Mouse (Mus musculus) midbrain, embryonic 14.5 days (tissue): ENCODE data around the gene Tspan32. TPM values are rescaled to one million over a fixed set of nuclear protein-coding genes. Genes with fewer than 3 reads are reported as not detected.
A peak's percentile ranks its signal among the peaks of the same experiment; 100 is the strongest.

ENCODE experiments used
- ATAC-seq: fragments of 200-750 bp; cut with Nextera tagmentation; 2 replicates; pipeline ENCODE4 v1.8.0; 2017; ENCODE audit warnings: moderate number of reproducible peaks, moderate library complexity; ENCODE audit not compliant: low FRiP score, low TSS enrichment
- DNase-seq: peaks from one replicate; pipeline ENCODE4 v3.0.0-alpha.2; 2015
- H3K27ac ChIP-seq: fragments of 300-500 bp; sonication (generic); replicated peaks from 2 replicates; pipeline ENCODE4 v1.5.1; 2014; ENCODE audit warnings: mild to moderate bottlenecking, low read depth, low read length, moderate library complexity
- H3K27me3 ChIP-seq: fragments of 300-500 bp; sonication (generic); 2 replicates; pipeline ENCODE4 v1.6.1; 2014; ENCODE audit warnings: low read length, control low read depth, mixed read lengths; ENCODE audit not compliant: control insufficient read depth, insufficient read depth
- H3K36me3 ChIP-seq: fragments of 300-500 bp; sonication (generic); 2 replicates; pipeline ENCODE4 v1.6.1; 2014; ENCODE audit warnings: low read length, control low read depth; ENCODE audit not compliant: control insufficient read depth, insufficient read depth
- H3K4me1 ChIP-seq: fragments of 300-500 bp; sonication (generic); 2 replicates; pipeline ENCODE4 v1.6.1; 2014; ENCODE audit warnings: mild to moderate bottlenecking, antibody characterized with exemption, low read length, control low read depth; ENCODE audit not compliant: control insufficient read depth, insufficient read depth
- H3K4me2 ChIP-seq: fragments of 300-500 bp; sonication (generic); 2 replicates; pipeline ENCODE4 v1.6.1; 2014; ENCODE audit warnings: mild to moderate bottlenecking, low read length, moderate library complexity
- H3K4me3 ChIP-seq: fragments of 300-500 bp; sonication (generic); replicated peaks from 2 replicates; pipeline ENCODE4 v1.5.1; 2014; ENCODE audit warnings: low read depth, low read length
- H3K9ac ChIP-seq: fragments of 300-500 bp; sonication (generic); replicated peaks from 2 replicates; pipeline ENCODE4 v1.6.1; 2014; ENCODE audit warnings: mild to moderate bottlenecking, low read length, moderate library complexity
- H3K9me3 ChIP-seq: fragments of 300-500 bp; sonication (generic); 2 replicates; pipeline ENCODE4 v1.6.1; 2016; ENCODE audit warnings: low read length, control low read depth, mixed read lengths; ENCODE audit not compliant: control insufficient read depth
- WGBS: fragments of 180-500 bp; shearing (Covaris S2); extraction: QIAGEN DNeasy Blood & Tissue Kit; methylation state at CpG from one replicate; pipeline ENCODE4 v1.1.7; 2014; 5-methylcytosine and 5-hydroxymethylcytosine counted together
- polyA plus RNA-seq: library from polyadenylated mRNA; unstranded; fragments of >200 nt; fragmentation: Nextera tagmentation; extraction: Ambion mirVana; gene quantifications from 2 replicates; pipeline ENCODE4 v1.2.1, GENCODE M21; 2014

Tspan32 gene
- polyA plus RNA-seq, 1 experiment from 2014 or later = 0.57 TPM

- H3K36me3 ChIP-seq = peaks cover 55% of the 10 kb centered on the region
- no peaks in the 10 kb centered on the region for H3K4me1 ChIP-seq
- no peak for DNase-seq
- no peak for ATAC-seq
- H3K4me3 ChIP-seq = no peak overlapping the region
- WGBS = 86% methylated on average over 2 of the region's 2 CpGs
- H3K4me2 ChIP-seq = no peak overlapping the region
- no peaks in the 10 kb centered on the region for H3K9me3 ChIP-seq
- H3K27ac ChIP-seq = no peak overlapping the region
- H3K9ac ChIP-seq = no peak overlapping the region
- no peaks in the 10 kb centered on the region for H3K27me3 ChIP-seq
Observed at GRCm38 (mm10) chr7:143062704-143063103, 57.9 kb downstream of the Tspan32 start.

DNA sequence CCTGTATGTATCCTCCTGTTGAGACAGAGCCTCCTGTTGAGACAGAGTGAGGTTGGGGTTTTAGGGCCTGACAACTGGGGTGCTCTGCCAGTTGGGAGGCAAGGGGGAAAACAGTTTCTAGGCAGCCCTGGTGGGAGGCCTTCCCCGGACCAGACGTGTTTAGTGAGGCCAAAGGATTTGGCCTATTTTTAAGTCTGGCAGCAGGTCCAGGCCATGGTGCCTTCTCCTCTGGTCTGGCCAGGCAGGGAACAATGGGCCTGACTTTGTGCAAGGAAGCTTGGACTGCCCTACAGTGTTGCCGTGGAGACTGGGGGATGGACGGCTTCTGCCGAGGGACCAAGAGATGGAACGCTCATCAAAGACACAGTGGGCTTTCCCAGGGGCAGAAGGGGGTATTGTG is 59.4 kb downstream of the Tspan32 start:
- Histone ChIP-seq H3K27ac (no peak overlapping the region), H3K27me3 (no peaks in the 10 kb centered on the region), H3K4me1 (peaks cover 11% of the 10 kb centered on the region), H3K4me3 (no peak overlapping the region), H3K9ac (no peak overlapping the region), H3K9me3 (no peaks in the 10 kb centered on the region), H3K36me3 (peaks cover 55% of the 10 kb centered on the region), H3K4me2 (no peak overlapping the region)
- DNase-seq (no peak), ATAC-seq (no peak)
- WGBS = 14% methylated on average over 6 of the region's 6 CpGs

- peaks cover 55% of the 10 kb centered on the region for H3K36me3 ChIP-seq
- no peaks in the 10 kb centered on the region for H3K9me3 ChIP-seq
- no peaks in the 10 kb centered on the region for H3K27me3 ChIP-seq
- no peak for ATAC-seq
- no peak for DNase-seq
- no peak overlapping the region for H3K9ac ChIP-seq
- H3K4me1 ChIP-seq = peaks cover 19% of the 10 kb centered on the region
- WGBS = 98% methylated on average over 2 of the region's 2 CpGs
- no peak overlapping the region for H3K27ac ChIP-seq
- H3K4me2 ChIP-seq = no peak overlapping the region
- no peak overlapping the region for H3K4me3 ChIP-seq
Observed at GRCm38 (mm10) chr7:143065692-143066091, 60.8 kb downstream of the Tspan32 start.

GRCm38 (mm10) chr7:143067469-143067868 is 62.6 kb downstream of the Tspan32 start:
- Histone ChIP-seq H3K4me1 (peaks cover 20% of the 10 kb centered on the region), H3K4me3 (no peak overlapping the region), H3K4me2 (peak overlapping the region; percentile 83), H3K27ac (peak overlapping the region; percentile 98; the same call in 1 of the 2 replicates), H3K9me3 (no peaks in the 10 kb centered on the region), H3K9ac (no peak overlapping the region), H3K27me3 (no peaks in the 10 kb centered on the region), H3K36me3 (peaks cover 47% of the 10 kb centered on the region)
- no peak for DNase-seq
- ATAC-seq = no peak
- WGBS = 77% methylated on average over 2 of the region's 2 CpGs

- H3K4me2 ChIP-seq = peak overlapping the region; percentile 83
- ATAC-seq (no peak), DNase-seq (no peak)
- H3K27me3 ChIP-seq = no peaks in the 10 kb centered on the region
- H3K36me3 ChIP-seq = peaks cover 43% of the 10 kb centered on the region
- 81% methylated on average over 3 of the region's 3 CpGs for WGBS
- H3K27ac ChIP-seq = peak overlapping the region; percentile 98
- H3K4me3 ChIP-seq = peak overlapping the region; percentile 83
- no peaks in the 10 kb centered on the region for H3K9me3 ChIP-seq
- peaks cover 20% of the 10 kb centered on the region for H3K4me1 ChIP-seq
- no peak overlapping the region; the same call in 1 of the 2 replicates for H3K9ac ChIP-seq
Observed at GRCm38 (mm10) chr7:143067897-143068296, 63.1 kb downstream of the Tspan32 start.

DNA sequence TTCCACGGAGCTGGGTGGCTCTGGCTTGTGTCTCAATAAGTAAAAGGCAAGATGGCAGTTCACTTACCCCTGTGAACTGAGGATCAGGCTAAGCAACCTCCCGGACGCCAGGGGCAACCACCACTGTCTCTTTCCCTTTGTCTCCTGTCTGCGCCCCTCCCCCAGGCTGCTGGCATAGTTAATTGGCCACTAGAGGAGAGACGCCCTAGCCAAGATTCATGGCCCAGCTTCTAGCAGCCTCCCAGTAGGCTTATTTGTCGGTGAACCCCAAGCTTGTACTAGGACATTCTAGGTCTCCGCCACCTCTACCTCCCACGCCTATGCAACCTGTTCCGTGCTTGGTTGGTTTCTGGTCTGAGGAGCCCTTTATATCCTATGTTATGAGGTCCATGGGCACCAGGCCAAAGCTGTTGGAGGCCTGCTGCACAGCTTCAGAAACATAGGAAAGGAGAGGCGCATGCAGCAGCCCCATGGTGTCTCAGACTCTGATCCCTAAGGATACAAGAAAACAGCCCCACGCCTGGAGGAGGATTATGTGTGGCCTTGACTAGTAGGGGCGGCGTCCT is 63.6 kb downstream of the Tspan32 start:
- WGBS = 41% methylated on average over 13 of the region's 13 CpGs
- Histone ChIP-seq H3K4me1 (peaks cover 20% of the 10 kb centered on the region), H3K9me3 (no peaks in the 10 kb centered on the region), H3K9ac (peak overlapping the region; percentile 72), H3K27ac (peak overlapping the region; percentile 98), H3K27me3 (no peaks in the 10 kb centered on the region), H3K4me2 (peak overlapping the region; percentile 83), H3K36me3 (peaks cover 38% of the 10 kb centered on the region), H3K4me3 (peak overlapping the region; percentile 83)
- DNase-seq = peak; percentile 64
- peak; percentile 1; the same call in 1 of the 2 replicates for ATAC-seq

- DNase-seq (peak; percentile 100), ATAC-seq (peak; percentile 96)
- Histone ChIP-seq H3K4me1 (peaks cover 20% of the 10 kb centered on the region), H3K4me2 (peak within 1 kb of the TSS; percentile 98), H3K9ac (peak within 1 kb of the TSS; percentile 90), H3K4me3 (peak within 1 kb of the TSS; percentile 83), H3K9me3 (no peaks in the 10 kb centered on the region), H3K27ac (peak within 1 kb of the TSS; percentile 98), H3K36me3 (peaks cover 31% of the 10 kb centered on the region), H3K27me3 (no peaks in the 10 kb centered on the region)
- under 1% methylated on average over 49 of the region's 51 CpGs for WGBS
Observed at GRCm38 (mm10) chr7:143068882-143069591, 64.2 kb downstream of the Tspan32 start, which contains the start of gene Tssc4. Gene Tssc4, plus strand, starts transcription at chr7:143069249.
